Mouse (Mus musculus) frontal cortex, postnatal 14 days (tissue): ENCODE data around the gene Ror1.

Experiments
- DNase-seq, 2 experiments: peaks; one replicate each; pipeline ENCODE4 v3.0.0; 2022; ENCODE audit warnings: low spot score in 2 of 2

The Ror1 gene

DNA sequence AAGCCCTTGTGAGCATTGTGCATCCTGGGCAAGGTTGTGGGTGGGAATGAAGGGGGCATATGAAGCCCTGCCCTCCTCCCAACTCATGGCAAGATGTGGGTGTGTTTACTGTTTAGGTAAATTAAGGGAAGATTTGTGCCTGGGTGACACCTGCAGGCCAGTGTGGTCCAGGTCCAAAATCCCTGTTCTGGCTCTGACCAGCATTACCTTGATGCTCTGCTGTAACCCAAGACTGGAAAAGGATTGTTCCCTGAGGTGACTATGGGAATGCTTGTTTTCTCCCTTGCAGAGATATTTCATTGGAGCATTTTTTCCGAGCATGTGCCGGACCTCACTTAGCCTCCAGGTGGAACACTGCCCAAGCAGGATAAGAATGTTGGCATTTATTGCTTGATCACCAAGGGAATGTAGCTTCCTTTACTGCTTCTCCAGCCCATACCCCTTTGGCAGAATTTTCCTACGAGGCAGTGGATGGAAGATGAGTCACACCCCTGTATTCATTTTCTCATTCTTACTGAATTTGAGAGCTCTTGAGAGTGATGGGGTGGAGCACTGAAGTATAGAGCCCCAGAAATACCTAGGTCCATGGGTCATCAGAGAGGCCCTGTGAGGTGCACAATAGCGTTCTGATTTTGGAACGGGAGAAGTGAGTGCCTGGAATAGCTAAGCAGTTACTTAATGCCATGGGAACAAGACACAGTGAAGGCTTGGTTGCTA, 290.8 kb downstream of the Ror1 start:
- no peak for DNase-seq

DNA sequence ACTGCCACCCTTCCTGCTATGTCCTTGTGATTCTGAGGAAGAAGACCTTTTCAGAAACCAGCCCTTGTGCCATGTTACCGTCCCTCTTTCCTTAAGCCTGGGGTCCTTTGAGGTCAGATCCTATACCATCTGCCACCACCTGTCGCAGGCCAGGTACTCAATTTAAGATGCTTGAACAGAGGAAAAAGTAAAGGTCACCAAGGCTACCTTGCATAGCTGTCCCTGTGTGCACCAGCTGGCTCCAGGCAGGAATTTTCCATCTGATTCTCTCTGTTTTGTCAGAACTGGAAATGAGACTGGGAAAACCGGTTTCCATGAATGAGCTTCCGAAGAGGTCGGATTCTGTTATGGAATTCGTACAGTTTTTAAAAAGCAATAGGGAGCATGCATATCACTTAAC, 294.8 kb downstream of the Ror1 start:
- DNase-seq, result no peak

DNA sequence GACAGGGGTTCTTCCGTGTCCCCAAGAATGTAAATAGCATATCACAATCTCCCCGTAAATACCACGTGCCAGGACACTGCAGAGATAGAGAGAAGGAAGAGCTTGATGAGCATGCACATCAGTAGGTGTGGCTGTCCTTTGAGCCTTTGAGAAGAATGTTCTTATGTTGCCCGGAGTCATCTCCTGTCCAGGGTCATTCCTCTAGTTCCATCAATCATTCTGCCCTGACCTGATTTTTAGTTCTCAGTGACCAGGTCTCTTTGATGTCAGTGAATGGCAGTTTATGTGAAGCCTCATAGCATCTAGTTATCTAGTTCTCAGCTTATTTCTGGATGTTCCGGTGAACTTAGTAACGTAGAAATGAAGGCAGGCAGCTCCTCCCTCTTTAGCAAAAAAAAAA, 295.4 kb downstream of the Ror1 start:
- no peak for DNase-seq

DNA sequence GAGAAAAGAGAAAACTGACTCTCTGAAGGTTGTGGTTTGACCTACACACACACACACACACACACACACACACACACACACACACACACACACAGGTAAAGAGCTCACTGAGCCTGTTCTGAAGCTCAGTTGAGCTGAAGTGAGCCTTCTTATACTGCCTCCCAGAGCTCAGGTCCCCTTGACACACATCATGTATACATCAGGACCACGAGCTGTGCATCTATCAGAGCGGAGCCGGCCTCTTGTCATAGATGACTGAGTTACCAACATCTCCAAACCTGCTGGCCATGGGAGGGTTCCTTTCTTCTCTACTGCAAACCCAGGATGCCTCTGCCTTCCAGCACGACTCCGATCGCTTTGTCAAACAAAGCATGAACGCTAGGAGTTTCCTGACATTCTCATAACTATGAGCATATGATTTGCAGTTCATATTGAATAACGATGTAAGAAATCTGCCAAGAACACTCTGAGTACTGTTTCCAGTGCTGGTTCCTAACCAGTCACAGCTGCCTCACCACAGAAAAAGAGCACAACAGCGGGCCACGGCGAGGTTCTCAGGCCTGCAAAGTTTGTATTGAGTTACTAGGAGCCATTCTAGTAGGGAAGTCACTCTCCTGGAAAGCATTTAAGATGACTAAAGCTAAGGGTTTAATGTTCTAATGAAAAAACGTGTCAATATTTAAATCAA, 297.9 kb downstream of the Ror1 start:
- no peak for DNase-seq

DNA sequence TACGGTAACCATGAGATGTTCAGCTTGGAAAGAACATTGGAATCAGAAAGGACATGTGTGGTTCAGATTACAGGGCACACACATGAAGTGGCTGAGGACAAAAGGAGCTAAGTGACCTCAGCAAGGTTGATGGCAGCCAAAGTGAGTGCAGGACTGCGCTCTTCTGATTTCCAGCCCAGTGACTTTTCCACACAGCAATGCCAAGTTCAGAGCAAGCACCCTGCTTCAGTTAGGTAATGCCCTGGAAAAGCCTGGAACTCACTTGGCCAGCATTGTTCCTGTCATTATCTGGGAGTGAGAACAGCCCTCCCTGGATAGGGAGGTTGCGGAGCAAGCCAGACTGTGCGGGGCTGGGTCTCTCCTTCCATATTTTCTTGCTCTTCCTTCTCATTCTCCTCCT, 299.8 kb downstream of the Ror1 start:
- DNase-seq, result no peak

DNA sequence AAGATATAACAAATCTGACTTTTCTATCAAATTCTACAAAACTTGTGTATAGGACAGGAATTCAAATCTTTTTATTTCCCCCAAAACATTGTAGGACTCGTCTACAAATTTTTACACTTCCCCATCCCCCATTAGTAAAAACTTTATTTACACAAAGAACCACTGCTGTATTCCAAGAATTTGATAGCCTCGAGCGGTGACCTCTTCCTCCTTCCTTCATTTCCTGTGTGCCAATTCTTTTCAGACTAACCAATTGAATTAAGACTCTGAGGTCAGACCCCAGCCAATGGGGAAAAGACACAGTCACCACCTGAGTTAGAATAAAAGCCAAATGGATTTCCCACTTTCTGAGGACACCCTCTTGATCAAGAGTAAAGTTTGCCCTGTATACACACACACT, 302.5 kb downstream of the Ror1 start:
- no peak for DNase-seq

DNA sequence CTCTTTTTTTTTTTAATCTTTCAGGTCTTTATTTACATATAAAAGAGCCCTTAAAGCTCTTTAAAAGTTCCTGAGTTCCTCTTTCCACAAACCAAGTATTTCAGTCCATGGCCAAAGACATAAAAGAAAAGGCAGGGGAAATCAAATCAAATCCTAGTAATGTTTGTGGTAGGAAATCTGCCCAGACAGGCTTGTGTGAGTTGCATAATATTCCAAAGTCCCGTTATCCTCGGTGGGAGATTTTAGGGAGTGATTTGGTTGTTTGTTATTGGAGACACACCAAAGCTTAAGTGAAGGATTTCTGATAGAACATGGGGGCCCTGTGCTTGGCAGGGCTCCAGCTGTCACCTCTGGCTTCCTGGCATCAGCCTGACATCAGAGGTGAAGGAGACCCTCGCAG, 305.5 kb downstream of the Ror1 start:
- no peak for DNase-seq

DNA sequence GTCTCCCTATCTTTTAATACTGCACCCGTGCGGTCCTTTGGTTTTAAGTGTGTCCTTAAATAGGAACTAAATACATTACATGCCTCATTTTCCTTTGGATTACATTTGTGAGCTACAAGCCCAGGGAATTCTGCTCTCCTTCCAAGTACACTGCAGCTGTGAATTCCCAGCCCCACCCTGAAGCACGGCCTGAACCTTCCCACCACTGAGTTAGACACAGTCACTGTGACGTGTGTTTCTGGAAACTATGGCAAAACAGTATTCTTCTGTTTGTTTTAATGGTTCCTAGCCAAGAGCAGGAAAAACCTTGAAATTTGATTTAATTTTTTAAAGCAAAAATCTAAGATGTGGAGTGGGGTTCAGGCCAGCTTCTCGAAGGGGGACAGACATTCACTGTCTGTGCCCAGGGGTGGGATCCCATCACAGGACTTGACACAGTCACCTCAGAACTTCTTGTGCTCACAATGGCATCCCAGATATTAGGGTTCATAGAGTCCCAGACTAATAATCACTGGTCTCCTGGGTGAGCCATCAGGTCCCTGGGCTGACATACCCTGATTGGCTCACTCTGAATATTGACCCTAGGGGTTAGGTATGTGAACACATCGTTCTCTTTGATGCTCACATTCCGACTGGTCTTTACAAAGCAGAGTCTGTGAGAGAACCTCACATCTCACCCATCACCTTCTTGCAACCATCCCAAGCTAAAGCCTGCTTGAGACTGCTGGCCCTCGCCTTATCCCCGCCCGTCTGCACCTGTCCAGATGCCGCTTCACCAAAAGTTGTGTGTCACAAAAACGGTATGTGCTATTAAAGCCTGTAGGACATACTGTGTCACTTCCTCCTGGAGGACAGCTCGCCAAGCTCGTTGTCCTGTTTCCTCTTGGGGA, 306.2 kb downstream of the Ror1 start:
- no peak for DNase-seq

DNA sequence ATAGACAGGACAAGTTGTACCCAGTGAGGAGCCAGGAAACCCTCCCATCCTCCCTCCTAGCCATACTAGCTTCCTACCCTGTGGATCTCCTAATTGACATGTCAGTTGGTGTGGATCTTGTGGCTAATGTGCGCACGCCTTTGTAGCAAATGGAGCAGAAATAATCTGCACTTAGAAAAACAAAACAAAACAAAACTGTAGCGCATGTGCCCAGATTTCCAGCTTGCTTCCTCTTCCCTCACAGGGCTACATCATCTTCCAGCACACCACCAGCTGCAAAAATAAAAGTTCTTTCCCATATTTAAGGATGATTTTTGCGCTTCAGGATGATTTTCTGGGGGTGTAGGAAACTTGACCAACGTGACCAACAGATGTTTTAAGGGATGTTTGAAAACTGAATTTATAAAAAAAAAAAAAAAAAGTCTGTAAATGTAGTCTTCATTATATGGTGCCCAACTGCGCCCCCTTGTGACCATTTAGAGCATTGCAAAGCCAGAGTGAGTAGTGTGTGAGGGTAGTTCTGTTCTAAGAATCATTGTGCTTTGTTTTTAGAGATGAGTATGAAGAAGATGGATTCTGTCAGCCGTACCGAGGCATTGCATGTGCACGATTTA, 311.8 kb downstream of the Ror1 start:
- peak; percentile 54 to 75 for DNase-seq

DNA sequence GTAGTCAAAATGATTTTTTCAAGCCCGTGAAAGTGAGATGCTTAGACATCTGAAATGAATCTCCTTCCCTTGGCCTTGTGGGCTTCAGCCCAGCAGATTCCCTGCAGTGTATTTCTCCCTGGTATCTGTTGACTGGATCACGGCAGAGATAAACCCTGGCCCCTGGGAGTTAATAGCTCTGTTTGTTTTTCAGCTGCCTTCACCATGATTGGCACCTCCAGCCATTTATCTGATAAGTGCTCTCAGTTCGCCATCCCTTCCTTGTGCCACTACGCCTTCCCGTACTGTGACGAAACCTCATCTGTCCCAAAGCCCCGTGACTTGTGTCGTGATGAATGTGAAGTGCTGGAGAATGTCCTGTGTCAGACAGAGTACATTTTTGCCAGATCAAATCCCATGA, 313.9 kb downstream of the Ror1 start:
- no peak for DNase-seq

DNA sequence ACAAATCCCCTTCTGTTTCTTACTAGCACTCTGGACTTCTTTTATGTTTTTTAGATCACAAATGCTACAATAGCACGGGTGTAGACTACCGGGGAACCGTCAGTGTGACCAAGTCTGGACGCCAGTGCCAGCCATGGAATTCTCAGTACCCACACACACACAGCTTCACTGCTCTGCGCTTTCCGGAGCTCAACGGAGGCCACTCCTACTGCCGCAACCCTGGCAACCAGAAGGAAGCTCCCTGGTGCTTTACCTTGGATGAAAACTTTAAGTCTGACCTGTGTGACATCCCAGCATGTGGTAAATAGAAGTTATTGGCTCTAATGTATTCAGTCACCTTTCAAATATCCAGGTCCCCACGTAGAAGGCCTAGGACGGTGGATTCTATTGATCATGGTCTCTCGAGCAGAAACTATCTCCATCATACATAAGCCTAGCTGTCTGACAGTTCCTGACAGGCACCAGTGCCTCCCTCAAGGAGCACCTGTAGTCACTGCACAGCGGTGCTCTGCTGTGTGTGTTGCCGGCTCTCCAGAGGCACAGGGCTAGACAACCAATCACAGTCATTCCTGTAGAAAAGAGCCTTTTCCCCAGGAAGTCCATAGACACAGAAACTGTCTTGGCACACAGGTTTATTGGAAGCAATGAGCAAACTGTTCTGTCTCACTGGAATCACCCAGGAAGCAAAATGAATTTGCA, 316.4 kb downstream of the Ror1 start:
- DNase-seq, result no peak

DNA sequence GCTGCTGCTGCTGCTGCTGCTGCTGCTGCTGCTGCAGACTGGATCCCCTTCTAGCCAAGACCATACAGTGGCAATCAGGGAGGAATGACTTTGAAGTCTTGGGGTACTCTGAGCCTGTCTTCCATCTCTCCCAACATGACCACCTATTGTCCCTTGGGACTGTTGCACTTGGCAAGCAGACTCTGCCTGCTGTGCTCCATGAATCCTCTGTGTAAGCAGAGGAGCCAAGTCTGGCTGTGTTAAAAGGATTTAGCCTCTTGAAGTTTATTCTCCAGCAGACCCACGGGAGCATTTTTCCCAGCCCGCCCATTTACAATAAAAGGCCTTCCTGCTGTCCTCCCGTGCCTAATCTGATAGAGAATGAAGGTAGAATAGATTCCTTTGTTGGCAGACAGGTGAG, 327.2 kb downstream of the Ror1 start:
- no peak for DNase-seq

DNA sequence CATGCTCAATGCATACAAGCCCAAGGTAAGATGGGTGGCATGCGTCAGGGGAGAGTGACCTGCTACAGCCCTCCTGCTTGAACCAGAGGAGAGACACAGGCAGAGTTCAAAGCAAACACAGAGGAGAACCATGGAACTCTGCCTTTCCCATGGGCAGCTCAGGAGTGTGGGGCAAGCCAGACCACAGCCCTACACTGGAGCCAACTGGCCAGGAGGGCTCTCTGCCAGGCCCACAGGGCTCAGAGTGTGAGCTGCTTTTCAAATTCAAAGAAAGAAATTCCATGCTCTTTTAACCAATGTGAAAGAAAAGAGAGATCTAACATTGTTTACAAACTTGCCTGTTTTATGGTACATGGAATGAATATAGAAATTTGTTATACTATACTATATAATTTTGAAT, 330.5 kb downstream of the Ror1 start:
- DNase-seq, result no peak

DNA sequence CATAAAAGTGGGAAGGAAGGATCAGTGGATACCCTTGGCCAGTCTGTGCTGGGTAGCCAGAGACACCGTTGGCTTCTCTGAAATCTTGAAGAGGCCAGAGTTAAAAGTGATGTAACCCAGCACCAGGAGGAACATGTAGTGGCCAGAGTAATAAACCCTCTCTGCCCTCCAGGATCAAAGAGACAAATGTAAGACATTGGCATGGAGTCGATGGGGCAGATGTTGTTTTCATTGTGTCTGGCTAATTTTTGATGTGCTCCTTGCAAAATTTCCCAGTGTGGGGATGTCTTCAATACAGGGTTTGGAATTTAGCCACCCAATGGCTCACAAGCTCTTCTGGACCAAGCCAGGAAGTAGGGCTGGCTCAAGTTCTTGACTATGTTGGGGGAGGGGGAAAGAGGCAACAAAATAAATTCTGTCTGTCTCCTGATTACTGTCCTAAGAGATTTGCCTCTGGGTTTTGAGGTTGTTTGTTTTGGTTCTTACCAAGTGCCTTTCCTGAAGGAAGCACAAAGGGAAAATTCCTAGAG, 333.8 kb downstream of the Ror1 start:
- no peak for DNase-seq

DNA sequence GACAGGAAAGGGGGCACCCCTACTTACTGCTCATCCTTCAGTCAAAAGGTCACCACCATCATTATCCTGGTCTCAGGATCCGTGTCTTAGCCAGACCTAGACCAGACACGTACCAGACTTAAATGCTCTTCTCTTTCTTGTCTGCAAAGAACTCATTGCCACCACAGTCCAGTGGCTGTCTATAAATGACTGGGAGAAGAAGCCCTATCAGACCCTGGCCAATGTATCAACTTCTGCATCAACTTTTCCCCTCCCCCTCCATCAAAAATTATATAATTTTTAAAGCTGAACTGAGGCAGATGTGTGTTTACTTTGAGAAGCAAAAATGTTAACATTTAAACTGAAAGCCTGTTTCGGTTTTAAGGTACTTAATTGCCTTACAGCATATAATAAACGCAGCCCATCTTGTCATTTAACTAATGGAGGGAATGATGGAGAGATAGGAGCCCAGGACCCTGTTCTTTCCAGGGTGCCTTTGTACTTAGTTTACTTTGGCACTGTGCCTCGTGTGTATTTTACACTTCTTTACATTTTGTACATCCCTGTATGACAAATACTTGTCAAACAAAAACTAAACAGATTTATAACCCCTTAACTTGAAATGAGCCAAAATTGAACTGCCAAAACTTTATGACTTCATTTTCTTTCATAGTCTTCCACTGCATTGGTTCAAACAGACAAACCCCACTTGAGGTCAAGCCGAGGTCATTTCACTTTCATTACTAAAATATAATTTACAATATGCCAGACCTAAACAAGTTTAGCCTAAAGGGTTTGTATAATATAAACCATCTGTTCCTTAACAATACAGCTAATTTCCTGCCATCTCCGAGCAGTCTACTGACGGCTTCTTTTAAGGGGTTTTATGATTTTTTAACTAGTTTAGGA, 339.9 kb downstream of the Ror1 start:
- DNase-seq, result no peak

DNA sequence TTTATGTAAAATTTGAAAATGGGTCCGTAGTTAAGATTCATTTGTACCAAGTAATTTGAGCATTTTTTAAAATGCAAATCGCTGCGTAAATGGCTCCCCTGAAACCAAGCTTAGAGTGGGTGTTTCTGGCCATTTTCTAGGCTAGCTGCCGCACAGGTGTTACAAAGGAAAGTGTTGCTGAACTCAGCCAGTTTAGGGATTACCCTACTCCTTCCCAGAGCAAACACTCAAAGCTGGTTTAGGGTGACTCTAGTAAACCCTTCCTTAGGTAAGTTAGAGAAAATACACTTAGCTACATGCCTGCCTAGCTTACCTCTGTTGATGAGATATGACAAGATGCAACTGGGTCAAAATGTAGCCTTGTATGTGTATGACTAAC, 340.6 kb downstream of the Ror1 start:
- DNase-seq, result no peak

DNA sequence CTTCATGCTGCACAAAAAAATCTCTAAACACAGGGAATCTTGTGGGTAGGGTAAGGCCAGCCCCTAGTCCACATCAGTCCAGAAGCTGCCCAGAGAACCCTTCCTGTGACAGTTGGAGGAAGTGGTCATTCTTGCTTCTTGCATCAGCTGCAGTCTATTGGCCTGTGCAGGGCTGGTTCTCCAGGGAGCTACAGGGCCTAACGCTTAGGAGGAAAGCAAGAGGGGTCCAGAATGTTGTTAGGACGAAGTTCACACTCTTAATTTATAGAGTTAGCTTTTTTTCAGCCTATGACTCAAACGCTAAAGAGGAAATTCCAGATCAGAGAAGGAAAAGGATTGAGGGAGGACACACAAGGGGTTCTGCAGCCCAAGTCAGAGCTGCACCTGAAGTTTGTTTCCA, 351.3 kb downstream of the Ror1 start:
- DNase-seq, result no peak

DNA sequence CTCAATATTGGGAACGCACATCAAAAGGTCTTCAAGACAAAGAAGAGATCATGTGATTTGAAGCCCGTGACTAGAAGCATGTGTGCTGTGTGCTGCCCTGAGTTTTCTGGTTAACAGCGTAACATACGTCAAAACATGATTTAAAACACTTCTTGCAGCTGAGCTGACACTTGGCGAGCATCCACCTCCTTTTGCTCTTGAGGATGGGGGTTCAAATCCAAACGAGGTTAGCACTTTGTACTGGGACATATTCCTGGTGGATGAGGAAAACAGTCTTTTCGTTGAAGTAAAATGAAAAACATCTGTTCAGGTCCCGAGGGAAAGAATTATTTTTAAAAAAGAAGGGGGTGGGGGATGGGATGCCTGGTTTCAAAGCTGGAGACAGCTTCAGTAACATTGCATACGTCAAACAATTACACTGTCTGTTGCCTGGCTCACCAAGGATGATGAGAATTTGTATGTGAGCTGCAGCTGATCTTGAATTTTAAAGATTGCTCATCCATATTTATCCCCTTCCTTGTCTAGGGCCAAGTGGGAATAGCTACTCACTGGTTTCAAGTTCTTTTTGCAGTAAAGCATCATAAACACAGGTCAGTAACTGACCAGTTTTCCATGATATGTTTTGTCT, 367.0 kb downstream of the Ror1 start:
- no peak for DNase-seq

DNA sequence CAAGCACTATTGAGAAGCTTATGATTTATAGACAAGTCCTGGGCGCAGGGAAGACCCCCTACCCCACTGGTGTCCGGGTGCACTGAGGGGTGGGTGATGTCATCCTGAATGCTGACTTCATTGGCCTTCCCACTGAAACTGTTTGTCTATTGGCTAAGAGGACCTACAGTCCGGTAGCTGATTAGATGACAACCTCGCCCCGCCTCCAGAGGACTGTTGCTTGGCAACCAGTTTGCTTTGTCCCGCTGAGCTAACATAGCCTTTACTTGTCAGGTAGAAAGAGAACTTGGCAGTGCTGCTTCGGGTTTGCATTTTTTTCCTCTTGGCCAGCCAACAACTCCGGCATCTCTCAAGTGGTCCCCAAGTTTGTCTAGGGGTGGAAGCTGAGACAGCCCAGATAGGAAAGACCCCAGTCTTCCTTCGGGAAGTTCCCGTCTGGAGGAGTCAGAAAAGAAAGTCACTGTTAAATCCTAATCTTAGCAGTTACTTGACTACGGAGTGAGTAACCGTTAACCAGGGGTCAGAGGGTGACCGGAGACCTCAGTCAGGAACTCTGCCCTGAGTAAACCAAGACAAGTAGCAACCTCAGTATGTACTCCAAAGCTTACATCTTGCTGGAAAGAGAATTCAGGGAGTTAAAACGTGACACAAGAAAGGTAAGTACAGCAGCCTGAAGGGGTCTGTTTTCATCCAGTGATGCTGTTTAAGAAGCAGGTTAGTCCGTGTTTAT, 383.2 kb downstream of the Ror1 start, which contains the start of gene Ube2u:
Gene Ube2u (plus strand): TSS at position 258 of the 730 bp plus-strand sequence.
- DNase-seq, result peak; percentile 12 to 19
